In the genomic region with DNA sequence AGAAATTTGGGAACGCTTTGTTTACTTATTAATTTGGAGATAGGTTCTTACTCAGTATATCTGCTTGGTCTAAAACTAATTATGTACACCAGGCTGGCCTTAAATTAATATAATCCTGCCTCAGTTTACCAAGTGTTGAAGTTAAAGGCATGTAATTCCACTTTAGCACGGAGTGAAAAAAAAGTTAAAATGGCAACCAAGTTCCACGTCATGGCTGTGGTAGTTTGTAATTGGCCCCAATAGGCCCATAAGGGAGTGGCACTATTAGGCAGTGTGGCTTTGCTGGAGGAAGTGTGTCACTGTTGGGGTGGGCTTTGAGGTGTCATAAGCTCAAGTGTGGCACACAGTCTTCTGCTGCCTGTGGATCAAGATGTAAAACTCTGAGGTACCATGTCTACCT, we compare ENCODE assay signal across 8 mouse cellular contexts. TPM values are rescaled to one million over a fixed set of nuclear protein-coding genes. Genes with fewer than 3 reads are reported as not detected.
DNase-seq lines count a peak whose midpoint lies in the region; ATAC-seq and TF ChIP-seq lines count a peak whose summit lies in the region.

No protein-coding gene starts in this region.

- WGBS in lung, embryonic 15.5 days: 32% methylated on average over 3 of the region's 3 CpGs
- WGBS in lung, adult 2 months: 36% methylated on average over 3 of the region's 3 CpGs
- 56% methylated on average over 3 of the region's 3 CpGs for WGBS in hindbrain, postnatal 0 days
- WGBS in midbrain, embryonic 15.5 days: 53% methylated on average over 3 of the region's 3 CpGs

- TF ChIP-seq POLR2A in lung, adult 2 months (IDR thresholded peaks at IDR 0.05; ENCODE audit: borderline replicate concordance, extremely low read depth, low read depth, low read length): no peak

- no peaks in the 10 kb centered on the region for H3K27me3 ChIP-seq in lung, embryonic 15.5 days
- no peaks in the 10 kb centered on the region for H3K27me3 ChIP-seq in hindbrain, postnatal 0 days (ENCODE audit: insufficient read depth, low read length)
- no peaks in the 10 kb centered on the region for H3K27me3 ChIP-seq in midbrain, embryonic 15.5 days (replicated peaks)

- ATAC-seq in lung, embryonic 15.5 days (ENCODE audit: borderline replicate concordance, extremely low read depth, low FRiP score, low TSS enrichment): no peak
- ATAC-seq in hindbrain, postnatal 0 days: no peak
- ATAC-seq in midbrain, embryonic 15.5 days (replicated peaks): no peak

- H3K9me3 ChIP-seq in lung, embryonic 15.5 days: no peaks in the 10 kb centered on the region
- no peaks in the 10 kb centered on the region for H3K9me3 ChIP-seq in hindbrain, postnatal 0 days (ENCODE audit: low read length)
- H3K9me3 ChIP-seq in midbrain, embryonic 15.5 days: no peaks in the 10 kb centered on the region

- no peak overlapping the region for H3K27ac ChIP-seq in lung, embryonic 15.5 days
- no peak overlapping the region for H3K27ac ChIP-seq in hindbrain, postnatal 0 days
- H3K27ac ChIP-seq in midbrain, embryonic 15.5 days: no peak overlapping the region

- peaks cover 7% of the 10 kb centered on the region for H3K4me1 ChIP-seq in lung, embryonic 15.5 days
- no peaks in the 10 kb centered on the region for H3K4me1 ChIP-seq in lung, adult 2 months (ENCODE audit: control insufficient read depth, insufficient read depth, low read length)
- peaks cover 8% of the 10 kb centered on the region; the same call in 1 of the 2 replicates for H3K4me1 ChIP-seq in hindbrain, postnatal 0 days (ENCODE audit: insufficient read depth, low read length)
- peaks cover 18% of the 10 kb centered on the region for H3K4me1 ChIP-seq in midbrain, embryonic 15.5 days

- TF ChIP-seq CTCF in lung, adult 2 months (IDR thresholded peaks at IDR 0.05; ENCODE audit: insufficient read depth, low read length): no peak
- TF ChIP-seq CTCF in hindbrain, postnatal 0 days (IDR thresholded peaks at IDR 0.05; ENCODE audit: low read depth): no peak

- peak overlapping the region; percentile 99 for H3K4me3 ChIP-seq in lung, embryonic 15.5 days
- no peak overlapping the region for H3K4me3 ChIP-seq in lung, adult 2 months (replicated peaks; ENCODE audit: extremely low read depth, low read depth, low read length)
- H3K4me3 ChIP-seq in hindbrain, postnatal 0 days (ENCODE audit: low read length): peak overlapping the region; percentile 85
- peak overlapping the region; percentile 86 for H3K4me3 ChIP-seq in midbrain, embryonic 15.5 days

- peak overlapping the region; percentile 89 for H3K9ac ChIP-seq in lung, embryonic 15.5 days
- H3K9ac ChIP-seq in hindbrain, postnatal 0 days (replicated peaks; ENCODE audit: low read length): peak overlapping the region; percentile 96; the same call in 1 of the 2 replicates
- peak overlapping the region; percentile 95 for H3K9ac ChIP-seq in midbrain, embryonic 15.5 days

- H3K4me2 ChIP-seq in lung, embryonic 15.5 days: peak overlapping the region; percentile 65
- H3K4me2 ChIP-seq in hindbrain, postnatal 0 days (ENCODE audit: low read depth, low read length): peak overlapping the region; percentile 71
- H3K4me2 ChIP-seq in midbrain, embryonic 15.5 days: peak overlapping the region; percentile 64

- DNase-seq in lung, adult 2 months: no peak
- peak; percentile 47 for DNase-seq in c-Kit-negative CD71-positive TER-119-positive erythroid progenitor cells, embryonic 14.5 days (ENCODE audit: low read depth, low spot score)
- DNase-seq in hindbrain, postnatal 0 days (ENCODE audit: low spot score): no peak
- DNase-seq in cerebellum, postnatal 4 days (ENCODE audit: low spot score in 2 of 2): no peak
- no peak for DNase-seq in adrenal gland, adult 2 months
- DNase-seq in thymus, postnatal 10 days (ENCODE audit: low spot score in 2 of 2): no peak

- no peaks in the 10 kb centered on the region for H3K36me3 ChIP-seq in lung, embryonic 15.5 days
- H3K36me3 ChIP-seq in hindbrain, postnatal 0 days (ENCODE audit: insufficient read depth, low read length): no peaks in the 10 kb centered on the region
- H3K36me3 ChIP-seq in midbrain, embryonic 15.5 days (replicated peaks): no peaks in the 10 kb centered on the region

RNA-seq across cellular contexts. Expression of gene Psmd14, which starts 1.0 kb away (rescaled TPM):
- polyA plus RNA-seq in lung, embryonic 15.5 days (2015; fragmentation: Nextera tagmentation; extraction: Ambion mirVana): 174 and 188 TPM in 2 replicates
- 7.3 and 15.0 TPM in 2 replicates for polyA plus RNA-seq in lung, adult 2 months (2012; rRNA removed)
- total RNA-seq in hindbrain, postnatal 0 days (2014; rRNA removed): 84.3 and 93.1 TPM in 2 replicates
- 200 TPM in 2 replicates for polyA plus RNA-seq in hindbrain, postnatal 0 days (2015; fragmentation: Nextera tagmentation; extraction: Ambion mirVana)
- 184 and 190 TPM in 2 replicates for polyA plus RNA-seq in midbrain, embryonic 15.5 days (2015; fragmentation: Nextera tagmentation; extraction: Ambion mirVana)
- 100 to 1,000 TPM; 108 to 118 TPM for total RNA-seq in adrenal gland, adult 2 months (2021)
- polyA plus RNA-seq in adrenal gland, adult 2 months (2012; rRNA removed): 2.3 and 3.1 TPM in 2 replicates

Comparison
In these comparisons a context has a peak if more than half of its experiments do, and no peak if none do; other contexts are left out.
1. RNA of gene Psmd14, which starts 1.0 kb away (polyA plus RNA-seq): 200 TPM in hindbrain, postnatal 0 days, 184 to 190 TPM in midbrain, embryonic 15.5 days and 174 to 188 TPM in lung, embryonic 15.5 days; 7.3 to 15.0 TPM in lung, adult 2 months and 2.3 to 3.1 TPM in adrenal gland, adult 2 months; every median in the first group is over 10 times any median in the second.
2. Peak in every context shown above with its lines, with median percentiles within 50 percentile points of each other: H3K4me2 ChIP-seq and H3K9ac ChIP-seq.